Mouse (Mus musculus) B cell, adult 67 days (primary cell): Measurements from ENCODE around the gene Gkn1. TPM values are rescaled to one million over a fixed set of nuclear protein-coding genes. Genes with fewer than 3 reads are reported as not detected.

Source experiments
- total RNA-seq, 2 experiments: library from RNA; stranded (reverse); gene quantifications; 4 replicates each; pipeline ENCODE4 v1.2.4; 2023

Gkn1 gene
- not detected for total RNA-seq

GRCm38 (mm10) chr6:87350829-87351228, at the start of gene Gkn1:
Gkn1 (minus strand) TSS chr6:87350942.

DNA sequence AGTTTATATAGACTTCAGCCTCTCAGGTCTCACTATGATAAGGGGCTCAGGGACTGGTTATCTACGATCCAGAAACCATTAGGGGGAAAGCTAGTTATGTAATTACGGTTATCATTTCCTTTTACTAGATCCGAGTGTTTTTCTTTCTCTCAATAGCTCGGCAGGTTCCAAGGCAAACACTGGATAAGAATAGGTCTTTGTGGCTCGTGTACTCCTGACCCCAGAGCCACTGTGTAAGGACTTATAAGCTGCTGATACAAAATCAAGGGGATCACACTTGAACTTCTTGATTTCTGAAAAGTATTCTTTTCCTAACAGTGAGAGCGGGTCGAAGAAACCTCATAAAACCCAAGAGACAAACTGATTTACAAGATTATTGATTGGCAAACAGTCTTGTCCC, 38.1 kb upstream of the Gkn1 start, which contains the start of gene Gkn3:
Gene Gkn3 (minus strand): TSS at position 59 of the 400 bp plus-strand sequence.

GRCm38 (mm10) chr6:87373057-87373456, 22.3 kb upstream of the Gkn1 start, which contains the start of gene Gkn2:
Gkn2 (plus strand) TSS chr6:87373357.

DNA sequence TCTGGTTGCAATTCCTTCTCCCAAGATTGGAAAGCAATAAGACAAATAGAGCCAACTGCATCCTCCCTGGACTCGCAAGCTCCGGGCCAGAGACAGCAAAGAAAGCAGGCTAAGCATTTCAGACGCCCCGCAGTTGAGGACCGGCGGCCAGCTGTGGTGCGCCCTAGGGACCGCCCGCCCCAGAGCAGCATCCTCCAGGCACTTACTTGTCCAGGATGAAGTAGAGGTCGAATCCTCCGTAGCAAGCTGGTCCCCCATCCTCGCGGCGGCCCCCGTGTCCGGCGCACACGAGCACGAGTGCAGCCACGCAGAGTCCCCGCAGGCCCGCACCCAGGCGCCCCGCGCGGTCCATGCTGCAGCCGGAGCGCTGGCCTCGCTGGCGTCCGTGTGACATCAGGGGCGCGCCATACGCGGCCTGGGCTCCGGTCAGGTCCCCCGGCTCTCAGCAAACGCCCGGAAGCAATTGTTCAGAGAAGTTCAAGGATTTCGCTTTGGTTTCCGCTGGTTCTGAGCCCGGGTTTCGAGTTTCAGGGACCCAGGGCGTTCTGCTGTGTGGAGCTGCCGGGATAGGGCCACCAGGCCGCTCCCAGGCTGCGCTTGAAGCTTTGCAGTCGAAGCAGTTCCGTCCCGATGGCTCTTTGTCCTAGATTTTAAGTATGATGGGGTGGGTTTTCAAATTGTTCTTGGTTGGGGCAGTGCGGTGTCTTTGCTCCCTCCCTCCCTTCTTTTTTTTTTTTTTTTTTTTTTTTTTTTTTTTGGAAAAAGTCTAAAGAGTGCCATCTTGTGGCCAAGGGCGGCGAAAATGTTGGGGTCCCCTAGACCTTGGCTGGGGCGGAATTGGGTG, 15.4 kb downstream of the Gkn1 start, which contains the start of gene Antxr1:
Gene Antxr1 (minus strand): TSS at position 731 of the 844 bp plus-strand sequence.

Other genes starting within 250 kb of the Gkn1 start
- gene D6Ertd527e, start 246.2 kb downstream of the Gkn1 start, total RNA-seq: under 1 TPM in 1 of 2 experiments, not detected in 1; 0.99 TPM
- gene Antxr1, start 15.1 kb downstream of the Gkn1 start, total RNA-seq: under 1 TPM; 0.12 to 0.18 TPM
- gene Gkn2, start 22.4 kb upstream of the Gkn1 start, total RNA-seq: not detected
- gene Gkn3, start 38.0 kb upstream of the Gkn1 start, total RNA-seq: not detected
- not detected for gene Bmp10, start 78.1 kb upstream of the Gkn1 start, total RNA-seq
- gene Arhgap25, start 182.3 kb upstream of the Gkn1 start, total RNA-seq: 100 to 1,000 TPM; 163 to 165 TPM
- under 1 TPM in 1 of 2 experiments, not detected in 1; 0.35 TPM for gene Prokr1, start 239.8 kb upstream of the Gkn1 start, total RNA-seq